Mouse (Mus musculus) lung, adult 2 months (tissue): ENCODE results near the gene Arih2.

Source experiments
- CTCF ChIP-seq: fragments of 200-500 bp; IDR thresholded peaks from 2 replicates; pipeline ENCODE4 v1.5.1; 2011; ENCODE audit warnings: mild to moderate bottlenecking, low read length, control low read depth; ENCODE audit not compliant: insufficient read depth
- POLR2A ChIP-seq: fragments of 200-500 bp; IDR thresholded peaks from 2 replicates; pipeline ENCODE4 v1.6.1; 2011; ENCODE audit warnings: low read depth, mild to moderate bottlenecking, control low read depth, low read length, borderline replicate concordance; ENCODE audit errors: extremely low read depth

- no peak for TF ChIP-seq CTCF
- no peak for TF ChIP-seq POLR2A
Observed at GRCm38 (mm10) chr9:108639825-108640224, 9.4 kb downstream of the Arih2 start.
